Mouse (Mus musculus) midbrain, embryonic 15.5 days (tissue): ENCODE results near the gene Zbtb20. TPM values are rescaled to one million over a fixed set of nuclear protein-coding genes. Genes with fewer than 3 reads are reported as not detected.

Source experiments
- ATAC-seq: fragments of 200-750 bp; cut with Nextera tagmentation; replicated peaks from 2 replicates; pipeline ENCODE4 v1.8.0; 2017; ENCODE audit warnings: moderate TSS enrichment
- H3K27ac ChIP-seq: fragments of 300-500 bp; sonication (generic); 2 replicates; pipeline ENCODE4 v1.5.1; 2015; ENCODE audit warnings: mild to moderate bottlenecking, inconsistent platforms
- H3K27me3 ChIP-seq: fragments of 300-500 bp; sonication (generic); replicated peaks from 2 replicates; pipeline ENCODE4 v1.6.1; 2015; ENCODE audit warnings: inconsistent platforms
- H3K36me3 ChIP-seq: fragments of 300-500 bp; sonication (generic); replicated peaks from 2 replicates; pipeline ENCODE4 v1.6.1; 2015; ENCODE audit warnings: inconsistent platforms
- H3K4me1 ChIP-seq: fragments of 300-500 bp; sonication (generic); 2 replicates; pipeline ENCODE4 v1.6.1; 2015; ENCODE audit warnings: inconsistent platforms
- H3K4me2 ChIP-seq: fragments of 300-500 bp; sonication (generic); 2 replicates; pipeline ENCODE4 v1.6.1; 2015; ENCODE audit warnings: inconsistent platforms, mild to moderate bottlenecking, moderate library complexity
- H3K4me3 ChIP-seq: fragments of 300-500 bp; sonication (generic); 2 replicates; pipeline ENCODE4 v1.5.1; 2015; ENCODE audit warnings: mild to moderate bottlenecking, inconsistent platforms
- H3K9ac ChIP-seq: fragments of 300-500 bp; sonication (generic); 2 replicates; pipeline ENCODE4 v1.6.1; 2015; ENCODE audit warnings: mild to moderate bottlenecking, inconsistent platforms
- H3K9me3 ChIP-seq: fragments of 300-500 bp; sonication (generic); 2 replicates; pipeline ENCODE4 v1.6.1; 2016; ENCODE audit warnings: inconsistent platforms
- WGBS: fragments of 180-500 bp; shearing (Covaris S2); methylation state at CpG from one replicate; pipeline ENCODE4 v1.1.7; 2015; ENCODE audit warnings: mixed read lengths; 5-methylcytosine and 5-hydroxymethylcytosine counted together
- polyA plus RNA-seq: library from polyadenylated mRNA; unstranded; fragments of >200 nt; fragmentation: Nextera tagmentation; extraction: Ambion mirVana; gene quantifications from 2 replicates; pipeline ENCODE4 v1.2.1, GENCODE M21; 2015

Gene Zbtb20
- polyA plus RNA-seq, 1 experiment from 2014 or later = 76.5 TPM

DNA sequence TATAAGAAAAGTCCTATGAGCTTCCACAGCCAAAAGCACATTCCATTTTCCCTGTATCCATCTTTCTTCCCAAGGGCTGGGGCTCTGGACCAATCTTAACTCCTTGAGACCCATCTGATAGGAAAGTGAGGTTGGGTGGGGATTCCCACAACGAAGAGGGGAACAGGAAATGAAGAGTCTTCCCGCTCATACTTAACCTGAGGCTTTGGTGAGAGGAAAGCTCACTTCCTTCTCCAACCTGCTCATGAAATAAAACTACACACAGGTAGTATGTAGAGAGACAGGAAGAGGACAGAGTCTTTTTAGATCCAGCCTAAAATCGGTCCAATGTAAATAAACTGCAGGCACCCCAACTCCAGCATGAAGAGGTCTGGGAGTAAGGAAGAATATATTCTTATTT lies 771.3 kb downstream of the Zbtb20 start:
- ATAC-seq = no peak
- Histone ChIP-seq H3K9ac (no peak overlapping the region), H3K4me2 (no peak overlapping the region), H3K9me3 (no peaks in the 10 kb centered on the region), H3K27me3 (no peaks in the 10 kb centered on the region), H3K4me1 (no peaks in the 10 kb centered on the region), H3K4me3 (no peak overlapping the region), H3K27ac (no peak overlapping the region), H3K36me3 (no peaks in the 10 kb centered on the region)
- WGBS = 94% methylated on average over 3 of the region's 3 CpGs

DNA sequence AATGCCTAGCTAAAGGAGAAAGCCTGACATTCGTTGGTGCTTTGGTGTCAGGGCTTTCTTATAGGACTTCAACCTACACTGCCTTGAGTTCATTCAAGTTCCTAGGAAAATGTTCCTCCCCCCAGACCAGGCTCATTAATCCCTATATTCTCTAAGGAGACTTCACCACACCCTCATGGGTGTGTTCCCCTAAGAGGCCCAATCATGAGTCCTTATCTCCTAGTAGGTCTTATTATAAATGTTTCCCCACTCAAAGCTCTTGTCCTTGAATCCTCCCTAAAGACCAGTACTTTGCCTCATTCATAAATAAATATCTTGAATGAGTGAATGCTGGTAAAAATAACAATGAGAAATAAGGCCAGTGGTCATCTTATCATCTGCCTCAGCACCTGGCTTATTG lies 772.0 kb downstream of the Zbtb20 start:
- Histone ChIP-seq H3K4me1 (no peaks in the 10 kb centered on the region), H3K4me2 (no peak overlapping the region), H3K9me3 (no peaks in the 10 kb centered on the region), H3K36me3 (no peaks in the 10 kb centered on the region), H3K27ac (no peak overlapping the region), H3K4me3 (no peak overlapping the region), H3K9ac (no peak overlapping the region), H3K27me3 (no peaks in the 10 kb centered on the region)
- 89% methylated on average over 1 of the region's 1 CpGs for WGBS
- ATAC-seq = no peak

DNA sequence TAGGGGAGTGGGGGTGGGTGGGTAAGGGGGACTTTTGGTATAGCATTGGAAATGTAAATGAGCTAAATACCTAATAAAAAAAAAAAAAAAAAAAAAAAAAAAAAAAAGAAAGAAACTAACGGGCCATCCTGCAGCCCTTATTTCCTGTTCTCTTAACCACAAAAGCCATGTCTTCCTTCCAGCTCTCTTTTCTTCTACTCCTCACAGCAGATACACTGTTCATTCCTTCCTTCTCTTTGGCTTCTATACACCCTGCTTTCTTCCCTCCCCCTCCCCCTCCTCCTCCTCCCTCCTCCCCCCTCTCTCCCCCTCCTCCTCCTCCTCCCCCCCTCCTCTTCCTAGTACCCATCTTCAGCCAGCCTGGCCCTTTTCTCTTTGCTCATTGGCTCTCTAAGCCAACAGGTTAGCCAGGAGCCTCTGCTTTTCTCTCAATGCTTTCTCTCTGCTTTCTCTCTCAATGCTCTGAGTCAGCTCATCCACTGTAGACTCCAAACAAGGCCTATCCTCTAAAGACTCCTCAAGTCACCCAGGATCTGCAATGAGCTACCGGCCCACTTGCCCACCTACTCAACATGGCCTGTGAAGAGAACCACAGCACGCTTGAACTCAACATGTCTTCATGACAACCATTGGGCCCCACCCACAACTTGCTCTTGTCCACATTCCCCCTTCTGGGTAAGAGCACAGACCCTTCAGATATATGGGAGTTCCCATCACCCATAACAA lies 774.8 kb downstream of the Zbtb20 start:
- WGBS = 96% methylated on average over 3 of the region's 3 CpGs
- no peaks in the 10 kb centered on the region for H3K9me3 ChIP-seq
- no peak for ATAC-seq
- H3K27me3 ChIP-seq = no peaks in the 10 kb centered on the region
- no peaks in the 10 kb centered on the region for H3K36me3 ChIP-seq
- H3K4me2 ChIP-seq = no peak overlapping the region
- H3K4me3 ChIP-seq = no peak overlapping the region
- no peak overlapping the region for H3K9ac ChIP-seq
- H3K4me1 ChIP-seq = no peaks in the 10 kb centered on the region
- no peak overlapping the region for H3K27ac ChIP-seq

DNA sequence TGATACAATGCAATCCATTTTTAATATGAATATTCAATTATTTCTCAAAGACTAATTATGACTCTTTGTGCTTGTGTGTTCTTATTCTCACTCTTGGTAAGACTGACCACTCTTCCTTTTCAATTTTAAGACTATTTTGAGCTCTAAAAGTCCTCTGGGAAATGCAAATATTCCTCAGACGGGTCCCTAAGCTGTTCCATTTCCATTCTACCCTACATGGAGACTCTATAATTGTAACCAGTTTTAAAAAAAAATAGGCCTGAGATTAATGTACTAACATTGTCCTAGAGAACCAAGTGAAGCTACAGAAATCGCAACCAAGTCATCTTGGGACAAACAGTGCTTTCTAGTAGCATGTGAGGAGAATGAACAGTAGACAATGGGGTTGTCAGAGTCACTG lies 777.6 kb downstream of the Zbtb20 start:
- ATAC-seq = no peak
- Histone ChIP-seq H3K27ac (no peak overlapping the region), H3K27me3 (no peaks in the 10 kb centered on the region), H3K9me3 (no peaks in the 10 kb centered on the region), H3K4me3 (no peak overlapping the region), H3K36me3 (no peaks in the 10 kb centered on the region), H3K4me2 (no peak overlapping the region), H3K9ac (no peak overlapping the region), H3K4me1 (no peaks in the 10 kb centered on the region)
- WGBS = 87% methylated on average over 2 of the region's 2 CpGs

DNA sequence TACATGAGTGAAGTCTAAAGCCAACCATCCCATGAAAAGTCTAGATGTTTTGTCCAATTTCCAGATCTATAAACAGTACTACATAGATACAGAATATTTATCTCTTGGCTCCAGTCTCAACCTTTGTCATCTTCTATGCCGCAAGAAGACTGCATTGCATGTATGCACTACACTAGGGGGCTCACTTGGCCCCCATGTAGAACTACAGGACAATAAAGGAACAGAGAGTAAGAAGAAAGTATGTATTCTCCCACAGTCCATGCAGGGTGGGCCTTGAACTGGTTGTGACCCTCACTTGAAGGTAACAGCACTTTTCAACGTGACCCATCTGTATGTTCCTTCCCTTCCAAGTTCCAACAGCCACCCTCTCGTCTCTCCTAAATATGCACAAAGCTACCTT lies 778.6 kb downstream of the Zbtb20 start:
- Histone ChIP-seq H3K27ac (no peak overlapping the region), H3K9ac (no peak overlapping the region), H3K36me3 (no peaks in the 10 kb centered on the region), H3K27me3 (no peaks in the 10 kb centered on the region), H3K4me2 (no peak overlapping the region), H3K9me3 (no peaks in the 10 kb centered on the region), H3K4me3 (no peak overlapping the region), H3K4me1 (no peaks in the 10 kb centered on the region)
- no peak for ATAC-seq
- 89% methylated on average over 3 of the region's 3 CpGs for WGBS

DNA sequence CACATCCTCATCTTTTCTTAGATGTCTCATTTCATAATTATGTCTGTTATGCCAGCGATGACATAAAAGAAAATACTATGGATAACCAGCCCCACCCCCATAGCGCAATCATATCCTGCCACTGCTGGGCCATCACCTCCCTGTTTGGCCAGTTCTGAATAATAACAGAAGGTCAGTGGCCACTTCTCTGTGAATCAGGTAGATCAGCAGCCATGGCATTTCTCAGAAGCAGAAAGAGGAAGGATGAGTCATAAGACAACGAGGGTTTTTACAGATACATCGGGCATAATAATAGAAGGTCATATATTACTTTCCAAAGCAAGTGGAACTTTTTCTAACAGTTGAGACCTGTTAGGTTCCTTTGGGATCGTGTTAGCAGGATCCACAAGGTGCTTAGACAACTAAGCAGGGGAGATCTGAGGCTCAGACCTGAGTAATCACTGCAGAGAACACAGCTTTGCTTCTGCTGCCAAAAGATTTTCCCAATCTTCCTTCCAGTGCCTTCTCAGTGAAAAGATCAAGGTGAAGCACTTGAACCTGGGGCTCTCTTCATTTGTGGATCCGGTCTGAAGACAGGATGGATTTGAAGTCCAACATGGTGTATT lies 779.6 kb downstream of the Zbtb20 start:
- no peaks in the 10 kb centered on the region for H3K36me3 ChIP-seq
- H3K4me3 ChIP-seq = no peak overlapping the region
- no peak overlapping the region for H3K9ac ChIP-seq
- no peak overlapping the region for H3K27ac ChIP-seq
- H3K9me3 ChIP-seq = no peaks in the 10 kb centered on the region
- 90% methylated on average over 6 of the region's 6 CpGs for WGBS
- H3K4me1 ChIP-seq = no peaks in the 10 kb centered on the region
- ATAC-seq = no peak
- H3K27me3 ChIP-seq = no peaks in the 10 kb centered on the region
- no peak overlapping the region for H3K4me2 ChIP-seq

DNA sequence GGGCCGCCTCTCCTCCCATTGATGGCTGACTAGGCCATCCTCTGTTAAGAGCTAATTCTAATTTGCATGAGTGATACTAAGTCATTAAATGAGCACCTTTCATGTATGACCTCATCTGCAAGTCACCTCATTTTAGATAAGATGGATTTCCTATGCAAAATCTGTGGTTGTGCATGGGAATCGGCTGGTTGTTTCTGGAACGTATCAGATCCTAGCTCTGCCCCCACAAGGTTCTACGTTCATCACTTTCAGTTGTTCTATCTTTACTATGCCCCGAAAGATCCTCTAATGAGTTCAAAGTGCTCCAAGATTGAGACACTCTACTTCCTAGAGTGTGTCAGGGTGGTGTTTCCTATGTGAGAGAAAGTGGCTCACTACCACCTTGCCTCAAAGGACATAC lies 785.9 kb downstream of the Zbtb20 start:
- 96% methylated on average over 5 of the region's 5 CpGs for WGBS
- no peak overlapping the region for H3K9ac ChIP-seq

DNA sequence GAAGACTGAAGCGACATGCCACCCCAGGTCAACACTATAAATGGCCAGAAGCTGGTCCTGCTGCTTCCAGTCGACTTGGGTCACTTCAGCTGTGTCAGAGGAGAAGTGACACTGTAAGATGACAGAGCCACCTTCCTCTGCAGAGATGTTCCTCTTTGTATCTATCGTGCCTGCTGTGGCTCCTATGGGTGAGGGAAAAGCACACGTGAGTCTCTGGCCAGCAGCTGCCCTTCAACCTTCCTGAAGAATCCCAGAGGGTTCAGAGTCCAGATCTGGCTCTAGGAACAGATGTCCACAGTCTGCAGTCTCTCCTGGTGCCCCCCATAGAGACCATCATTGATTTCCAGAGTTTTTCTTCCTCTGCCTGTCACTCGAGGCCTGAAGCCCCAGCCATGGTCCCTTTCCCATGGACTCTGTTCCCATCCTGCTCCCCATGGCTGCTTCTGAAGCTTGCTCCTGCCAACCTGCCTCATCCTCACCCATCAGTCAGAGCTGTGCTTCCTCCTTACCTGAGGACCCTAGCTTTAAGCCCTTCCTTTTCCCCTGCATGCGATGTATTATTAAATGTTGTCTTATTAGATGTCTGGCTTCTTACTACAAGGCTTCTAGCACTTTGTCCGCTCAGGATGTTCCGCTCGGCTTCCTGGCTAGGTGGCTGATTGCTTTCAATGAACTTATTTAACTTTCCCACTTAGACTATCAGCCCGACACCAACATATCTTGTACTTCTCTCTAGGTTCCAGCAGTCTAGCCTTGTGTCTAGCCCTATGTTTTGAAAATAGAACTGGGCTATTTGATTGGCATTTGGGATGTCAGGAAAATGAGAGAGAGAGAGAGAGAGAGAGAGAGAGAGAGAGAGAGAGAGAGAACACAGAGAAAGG lies 786.7 kb downstream of the Zbtb20 start:
- no peak overlapping the region for H3K9ac ChIP-seq
- no peaks in the 10 kb centered on the region for H3K4me1 ChIP-seq
- no peak for ATAC-seq
- WGBS = 89% methylated on average over 10 of the region's 10 CpGs
- no peaks in the 10 kb centered on the region for H3K27me3 ChIP-seq
- no peaks in the 10 kb centered on the region for H3K9me3 ChIP-seq
- H3K27ac ChIP-seq = no peak overlapping the region
- H3K4me3 ChIP-seq = no peak overlapping the region
- H3K36me3 ChIP-seq = no peaks in the 10 kb centered on the region
- no peak overlapping the region for H3K4me2 ChIP-seq

More for the DNA sequence above, 785.9 kb downstream of the Zbtb20 start:
- Histone ChIP-seq H3K27me3 (no peaks in the 10 kb centered on the region), H3K4me1 (no peaks in the 10 kb centered on the region), H3K9me3 (no peaks in the 10 kb centered on the region), H3K4me2 (no peak overlapping the region), H3K4me3 (no peak overlapping the region), H3K27ac (no peak overlapping the region), H3K36me3 (no peaks in the 10 kb centered on the region)
- no peak for ATAC-seq

DNA sequence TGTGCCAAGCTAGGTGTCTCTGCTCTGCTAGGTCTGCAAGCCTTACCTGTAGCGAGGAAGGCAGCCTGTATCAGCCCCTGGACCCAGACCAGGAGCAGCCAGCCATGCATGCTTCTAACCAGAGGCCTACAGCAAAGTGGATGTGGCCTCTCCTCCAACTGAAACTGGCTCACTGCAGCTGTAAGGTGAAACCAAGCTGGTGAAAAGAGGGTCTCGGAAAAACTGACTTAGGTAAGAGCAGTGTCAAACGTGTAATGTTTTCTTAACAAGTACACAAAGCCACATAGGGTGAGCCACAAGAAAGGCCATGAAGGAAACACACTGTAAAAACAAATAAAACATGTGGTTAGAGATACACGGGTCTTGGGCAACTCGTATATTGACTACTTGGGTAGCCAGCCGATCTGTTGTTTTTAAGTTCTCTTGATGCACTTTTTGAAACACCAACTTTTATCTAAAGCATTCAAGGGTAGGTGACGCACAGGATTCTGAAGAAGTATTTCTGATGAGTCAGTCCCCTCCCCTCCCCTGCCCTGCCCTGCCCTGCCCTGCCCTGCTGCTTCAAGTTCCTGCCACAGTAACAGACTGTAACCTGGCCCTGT lies 788.4 kb downstream of the Zbtb20 start, which contains the start of gene Tigit:
Gene Tigit (minus strand): TSS at position 169 of the 602 bp plus-strand sequence.
- no peaks in the 10 kb centered on the region for H3K9me3 ChIP-seq
- ATAC-seq = no peak
- no peaks in the 10 kb centered on the region for H3K27me3 ChIP-seq
- H3K27ac ChIP-seq = no peak within 1 kb of the TSS
- H3K4me1 ChIP-seq = no peaks in the 10 kb centered on the region
- H3K4me2 ChIP-seq = no peak within 1 kb of the TSS
- WGBS = 84% methylated on average over 7 of the region's 7 CpGs
- H3K9ac ChIP-seq = no peak within 1 kb of the TSS
- H3K4me3 ChIP-seq = no peak within 1 kb of the TSS
- no peaks in the 10 kb centered on the region for H3K36me3 ChIP-seq

DNA sequence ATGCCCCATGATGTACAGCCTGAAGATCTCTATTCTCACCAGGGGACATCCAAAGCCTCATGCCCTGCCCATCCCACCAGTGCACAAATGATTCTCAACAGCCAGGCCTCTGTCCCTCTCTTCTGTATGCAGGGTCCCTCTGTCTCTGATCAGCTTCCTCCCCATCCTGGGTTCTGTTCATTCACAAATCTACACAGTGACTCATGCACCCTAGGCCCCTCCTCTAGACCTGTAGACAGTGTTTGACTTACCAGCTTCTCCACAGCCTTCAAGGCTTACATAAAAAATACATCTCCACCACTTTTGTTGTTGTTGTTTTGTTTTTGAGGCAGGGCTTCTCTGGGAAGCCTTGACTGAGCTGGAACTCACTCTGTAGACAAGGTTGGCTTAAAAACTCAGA lies 789.2 kb downstream of the Zbtb20 start:
- H3K9me3 ChIP-seq = no peaks in the 10 kb centered on the region
- no peaks in the 10 kb centered on the region for H3K36me3 ChIP-seq
- no peaks in the 10 kb centered on the region for H3K4me1 ChIP-seq
- ATAC-seq = no peak
- no peaks in the 10 kb centered on the region for H3K27me3 ChIP-seq
- H3K4me2 ChIP-seq = no peak overlapping the region
- no peak overlapping the region for H3K4me3 ChIP-seq
- H3K9ac ChIP-seq = no peak overlapping the region
- H3K27ac ChIP-seq = no peak overlapping the region

DNA sequence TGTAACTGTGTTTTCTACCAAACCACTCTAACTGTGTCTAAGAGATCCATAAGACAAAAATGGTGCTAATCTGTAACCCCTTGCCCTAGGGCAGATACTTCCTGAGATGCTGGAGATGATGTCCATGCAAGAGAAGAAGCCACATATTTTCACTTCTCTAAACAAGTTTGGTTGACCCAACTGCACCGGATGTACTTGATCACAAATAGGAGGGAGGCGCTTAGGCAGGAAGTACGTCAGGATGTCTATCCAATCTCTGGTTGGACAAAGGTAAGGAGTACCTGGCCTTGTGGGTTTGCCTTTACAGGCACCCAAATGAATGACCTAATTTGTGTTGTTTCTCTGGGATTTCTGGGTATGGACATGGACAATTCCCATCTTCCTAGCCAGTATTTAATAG lies 792.6 kb downstream of the Zbtb20 start:
- Histone ChIP-seq H3K27me3 (no peaks in the 10 kb centered on the region), H3K36me3 (no peaks in the 10 kb centered on the region), H3K4me1 (no peaks in the 10 kb centered on the region), H3K4me3 (no peak overlapping the region), H3K9me3 (no peaks in the 10 kb centered on the region), H3K9ac (no peak overlapping the region), H3K4me2 (no peak overlapping the region), H3K27ac (no peak overlapping the region)
- WGBS = 95% methylated on average over 3 of the region's 3 CpGs
- no peak for ATAC-seq

DNA sequence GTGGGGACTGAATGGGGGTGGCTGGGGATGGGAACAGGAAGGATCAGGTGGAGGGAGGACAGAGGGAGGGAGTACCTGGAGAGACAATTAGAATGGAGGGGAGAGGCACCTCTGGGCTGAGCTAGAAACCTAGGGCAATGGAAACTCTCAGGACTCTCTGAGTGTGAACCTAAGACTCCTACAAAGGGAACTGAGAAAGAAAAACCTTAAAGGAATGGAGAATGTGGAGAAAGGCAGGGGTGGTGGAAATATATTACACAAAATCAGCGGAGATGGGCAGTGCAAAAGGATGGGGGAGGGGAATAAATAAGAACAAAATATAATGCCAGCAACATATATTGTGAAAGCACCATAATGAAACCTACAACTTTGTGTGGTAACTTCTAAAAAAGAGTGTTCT lies 796.3 kb downstream of the Zbtb20 start:
- Histone ChIP-seq H3K27ac (no peak overlapping the region), H3K9ac (no peak overlapping the region), H3K4me1 (no peaks in the 10 kb centered on the region), H3K4me3 (no peak overlapping the region), H3K9me3 (no peaks in the 10 kb centered on the region), H3K36me3 (no peaks in the 10 kb centered on the region), H3K4me2 (no peak overlapping the region), H3K27me3 (no peaks in the 10 kb centered on the region)
- ATAC-seq = no peak
- 90% methylated on average over 1 of the region's 1 CpGs for WGBS
